Mouse (Mus musculus) testis, adult 2 months (tissue): ENCODE measurements around the gene Rexo5. TPM values are rescaled to one million over a fixed set of nuclear protein-coding genes. Genes with fewer than 3 reads are reported as not detected.

Source experiments
- H3K27ac ChIP-seq: fragments of 200-500 bp; 2 replicates; pipeline ENCODE4 v1.5.1; 2012; ENCODE audit warnings: low read depth, low read length; ENCODE audit not compliant: control insufficient read depth, insufficient read depth
- H3K27me3 ChIP-seq: fragments of 200-500 bp; 2 replicates; pipeline ENCODE4 v1.6.1; 2012; ENCODE audit warnings: mild to moderate bottlenecking, low read length, moderate library complexity; ENCODE audit not compliant: control insufficient read depth, insufficient read depth
- H3K36me3 ChIP-seq: fragments of 200-500 bp; 2 replicates; pipeline ENCODE4 v1.6.1; 2012; ENCODE audit warnings: mild to moderate bottlenecking, low read length; ENCODE audit not compliant: control insufficient read depth, insufficient read depth
- H3K4me1 ChIP-seq: fragments of 200-500 bp; 2 replicates; pipeline ENCODE4 v1.6.1; 2012; ENCODE audit warnings: low read length; ENCODE audit not compliant: control insufficient read depth, insufficient read depth
- H3K4me3 ChIP-seq: fragments of 200-500 bp; 2 replicates; pipeline ENCODE4 v1.5.1; 2012; ENCODE audit warnings: low read depth, mild to moderate bottlenecking, low read length, moderate library complexity, mixed read lengths; ENCODE audit not compliant: control insufficient read depth
- CTCF ChIP-seq: fragments of 200-500 bp; IDR thresholded peaks from 2 replicates; pipeline ENCODE4 v1.5.1; 2012; ENCODE audit warnings: low read depth, mild to moderate bottlenecking, inconsistent platforms, low read length, moderate library complexity; ENCODE audit not compliant: control insufficient read depth, insufficient read depth, insufficient replicate concordance
- POLR2A ChIP-seq: fragments of 200-500 bp; IDR thresholded peaks from 2 replicates; pipeline ENCODE4 v1.6.1; 2012; ENCODE audit warnings: low read depth, mild to moderate bottlenecking, inconsistent platforms, low read length, moderate library complexity; ENCODE audit not compliant: control insufficient read depth
- polyA plus RNA-seq: library from polyadenylated mRNA; depleted of rRNA; stranded (reverse); fragments of >200 nt; gene quantifications from 2 replicates; pipeline ENCODE4 v1.2.3, GENCODE M21; 2012

Rexo5 gene
- polyA plus RNA-seq, 1 experiment = 51.7 TPM

DNA sequence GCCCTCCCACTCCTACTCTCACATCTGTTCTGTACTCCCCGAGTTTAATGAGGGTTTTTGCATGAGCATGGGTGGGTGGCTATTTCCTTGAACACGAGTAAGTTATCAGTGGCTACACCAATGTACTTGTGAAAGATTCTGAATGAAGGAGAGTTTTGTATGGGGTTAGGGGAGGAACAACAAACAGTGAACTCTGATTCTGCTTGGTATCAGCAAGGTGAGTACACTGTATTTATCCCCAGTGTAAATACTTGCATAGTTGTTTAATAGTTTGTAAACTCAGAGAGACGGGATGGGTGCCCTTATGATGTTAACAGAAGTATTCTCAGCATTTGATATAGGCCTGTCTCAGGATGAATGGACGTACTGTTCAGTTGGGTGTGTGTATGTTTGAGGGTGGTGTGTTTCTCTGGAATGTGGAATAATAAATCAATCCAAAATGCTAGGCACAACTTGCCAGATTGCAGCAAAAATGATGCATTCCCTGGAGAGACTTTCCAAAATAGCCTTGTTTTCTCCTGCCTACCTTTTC, 31.6 kb upstream of the Rexo5 start:
- H3K27ac ChIP-seq = no peak overlapping the region
- no peaks in the 10 kb centered on the region for H3K27me3 ChIP-seq
- H3K36me3 ChIP-seq = no peaks in the 10 kb centered on the region
- no peak overlapping the region for H3K4me3 ChIP-seq
- H3K4me1 ChIP-seq = no peaks in the 10 kb centered on the region; the same call in 1 of the 2 replicates
- TF ChIP-seq POLR2A (no peak), CTCF (no peak)

DNA sequence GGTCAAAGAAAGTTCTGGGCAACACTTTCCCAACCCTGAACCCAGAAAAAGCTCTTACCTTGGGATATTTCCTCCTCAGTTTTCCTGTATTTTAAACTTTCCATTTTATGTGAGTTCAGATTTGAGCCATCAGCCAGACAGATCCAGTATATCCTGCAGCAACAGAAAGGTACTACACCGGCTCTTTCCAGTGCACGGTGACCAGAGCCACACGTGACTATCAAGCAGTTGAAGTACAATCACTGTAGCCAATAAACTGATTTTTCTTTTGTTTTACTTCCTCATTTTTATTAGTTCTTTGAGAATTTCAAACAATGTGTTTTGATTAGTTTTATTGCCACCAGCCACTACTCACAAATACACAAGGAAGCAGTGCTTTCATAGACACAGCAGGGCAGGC, 29.4 kb upstream of the Rexo5 start:
- H3K4me1 ChIP-seq = no peaks in the 10 kb centered on the region; the same call in 1 of the 2 replicates
- TF ChIP-seq POLR2A (no peak), CTCF (no peak)
- no peak overlapping the region for H3K4me3 ChIP-seq
- H3K27ac ChIP-seq = no peak overlapping the region
- H3K27me3 ChIP-seq = no peaks in the 10 kb centered on the region
- H3K36me3 ChIP-seq = no peaks in the 10 kb centered on the region

DNA sequence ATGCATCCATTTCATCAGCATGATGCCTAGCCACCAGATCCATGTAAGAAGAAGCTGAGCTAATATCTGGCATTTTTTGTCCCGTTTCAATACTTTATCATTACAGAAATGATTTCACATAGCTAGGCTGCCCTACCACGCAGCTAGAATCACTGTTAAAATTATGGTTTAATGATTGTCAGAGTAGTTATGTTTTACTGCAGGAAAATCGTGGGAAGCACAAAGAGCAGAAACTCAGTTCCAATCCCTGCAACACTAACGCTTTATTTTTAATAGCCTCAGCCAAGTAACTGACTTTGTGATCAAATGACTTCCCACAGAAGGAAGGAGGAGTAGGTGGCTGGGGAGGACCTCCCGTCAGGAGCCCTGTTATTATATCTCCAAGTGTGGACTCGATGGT, 26.8 kb upstream of the Rexo5 start:
- Histone ChIP-seq H3K27me3 (no peaks in the 10 kb centered on the region), H3K4me1 (no peaks in the 10 kb centered on the region)
- no peak for TF ChIP-seq CTCF
- TF ChIP-seq POLR2A = no peak

DNA sequence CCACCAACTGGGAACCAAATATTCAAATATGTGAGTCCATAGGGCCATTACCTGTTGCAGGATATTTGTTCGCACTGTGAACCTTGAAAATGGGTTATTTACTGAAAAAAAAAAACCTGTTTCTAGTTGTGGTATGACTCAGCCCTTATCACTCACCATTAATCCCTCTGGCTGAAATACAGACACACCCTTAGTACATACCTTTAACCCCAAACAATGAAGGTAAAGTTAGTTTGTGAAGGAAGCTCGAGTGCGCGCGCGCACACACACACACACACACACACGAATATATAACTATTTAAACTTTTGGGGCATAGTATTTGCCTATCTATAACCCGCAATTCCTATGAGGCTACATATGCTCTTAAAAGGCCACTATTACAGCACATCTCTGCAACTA, 23.9 kb upstream of the Rexo5 start:
- TF ChIP-seq POLR2A (no peak), CTCF (no peak)
- no peak overlapping the region for H3K4me3 ChIP-seq
- no peaks in the 10 kb centered on the region for H3K36me3 ChIP-seq
- H3K4me1 ChIP-seq = no peaks in the 10 kb centered on the region
- no peak overlapping the region for H3K27ac ChIP-seq
- H3K27me3 ChIP-seq = no peaks in the 10 kb centered on the region

More for the DNA sequence above, 26.8 kb upstream of the Rexo5 start:
- Histone ChIP-seq H3K36me3 (no peaks in the 10 kb centered on the region), H3K27ac (no peak overlapping the region), H3K4me3 (no peak overlapping the region)

DNA sequence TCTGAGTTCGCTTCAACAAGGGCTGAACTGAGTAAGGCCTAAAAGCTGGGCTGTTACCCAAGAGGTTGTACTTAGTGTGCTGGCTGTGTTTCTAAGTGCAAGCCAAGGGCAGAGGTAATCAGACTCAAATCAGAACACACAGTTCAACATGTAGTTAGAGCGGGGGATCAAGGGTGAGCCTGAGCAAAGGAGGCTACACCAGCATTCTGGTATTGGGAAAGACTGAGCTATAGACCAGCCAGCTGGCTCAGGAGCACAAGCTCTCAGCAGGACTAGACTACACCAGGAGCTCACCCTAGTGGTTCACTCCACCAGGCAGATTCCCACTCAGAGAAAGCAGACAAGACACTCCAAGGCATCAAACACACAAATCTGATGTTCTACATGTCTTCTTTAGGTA, 10.4 kb upstream of the Rexo5 start:
- Histone ChIP-seq H3K4me1 (no peaks in the 10 kb centered on the region; the same call in 1 of the 2 replicates), H3K4me3 (no peak overlapping the region), H3K36me3 (peaks cover 5% of the 10 kb centered on the region), H3K27ac (no peak overlapping the region; the same call in 1 of the 2 replicates), H3K27me3 (no peaks in the 10 kb centered on the region)
- TF ChIP-seq POLR2A = no peak
- TF ChIP-seq CTCF = 0 out of 2 replicates have a peak, but pooled peaks have one; percentile 23

DNA sequence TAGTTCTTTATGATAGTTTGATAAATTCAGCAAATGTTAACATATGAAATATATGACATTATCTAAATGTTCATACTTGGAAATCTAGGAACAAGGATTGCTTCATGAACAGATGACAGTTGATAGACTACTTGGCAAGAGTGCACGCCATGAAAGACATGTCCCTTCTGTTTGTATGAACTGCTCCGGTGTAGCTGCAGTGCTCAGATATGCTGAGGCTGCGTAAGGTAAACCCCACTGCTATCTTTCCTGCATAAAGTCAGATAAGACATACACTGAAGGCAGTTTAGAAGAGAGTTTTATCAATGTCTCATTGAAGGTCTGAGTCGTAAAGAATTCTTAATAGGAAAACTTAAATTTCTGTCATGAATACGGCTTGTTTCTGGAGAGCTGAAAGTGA, 8.9 kb upstream of the Rexo5 start:
- H3K36me3 ChIP-seq = peaks cover 5% of the 10 kb centered on the region

DNA sequence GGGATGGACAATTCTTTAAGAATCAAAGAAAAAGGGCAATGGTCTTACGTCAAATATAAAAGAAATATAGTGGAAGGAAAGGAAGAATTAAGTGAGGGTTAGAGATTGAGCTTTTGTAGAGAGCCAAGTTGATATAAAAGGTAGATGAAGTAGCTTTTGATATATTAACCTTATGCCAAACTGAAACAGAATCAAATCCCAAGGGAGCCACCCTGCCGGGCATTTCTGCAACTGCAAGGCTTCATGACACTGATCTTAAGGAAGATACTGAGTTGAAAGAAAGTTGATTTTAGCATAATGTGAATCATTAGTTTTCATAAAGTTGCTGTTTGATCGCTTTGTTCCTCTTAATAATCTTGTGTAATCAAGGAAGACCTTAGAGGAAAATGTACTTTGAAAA, 4.8 kb upstream of the Rexo5 start:
- no peak for TF ChIP-seq POLR2A
- Histone ChIP-seq H3K4me3 (no peak overlapping the region), H3K27me3 (no peaks in the 10 kb centered on the region), H3K4me1 (0 out of 2 replicates have a peak, but pooled peaks cover 3% of the 10 kb centered on the region), H3K36me3 (peaks cover 7% of the 10 kb centered on the region), H3K27ac (no peak overlapping the region)

More for the DNA sequence above, 8.9 kb upstream of the Rexo5 start:
- TF ChIP-seq POLR2A = no peak
- TF ChIP-seq CTCF = no peak
- Histone ChIP-seq H3K27me3 (no peaks in the 10 kb centered on the region), H3K4me3 (no peak overlapping the region), H3K27ac (no peak overlapping the region), H3K4me1 (no peaks in the 10 kb centered on the region; the same call in 1 of the 2 replicates)
